Mouse (Mus musculus): ENCODE data around the gene Bag1.
"Not testable (repeated sequence)": the region's sequence is repeated elsewhere in the genome, so short reads cannot be mapped to it uniquely, and the experiment has no call there.

Gene Bag1

DNA sequence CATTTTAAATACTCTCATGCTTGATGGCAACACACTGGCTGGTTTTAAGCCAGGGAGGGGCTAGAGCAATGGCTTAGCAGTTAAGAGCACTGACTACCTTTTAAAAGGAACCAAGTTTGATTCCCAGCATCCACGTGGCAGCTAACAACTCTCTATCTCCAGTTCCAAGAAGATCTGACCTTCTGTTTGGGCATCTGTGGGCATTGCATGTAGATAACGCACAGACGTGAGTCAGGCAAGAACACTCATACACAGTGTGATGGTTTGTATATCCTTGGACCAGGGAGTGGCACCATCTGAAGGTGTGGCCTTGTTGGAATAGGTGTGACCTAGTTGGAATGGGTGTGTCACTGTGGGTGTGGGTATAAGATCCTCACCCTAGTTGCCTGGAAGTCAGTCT, 13.7 kb downstream of the Bag1 start:
- DNase-seq = not testable (repeated sequence)

DNA sequence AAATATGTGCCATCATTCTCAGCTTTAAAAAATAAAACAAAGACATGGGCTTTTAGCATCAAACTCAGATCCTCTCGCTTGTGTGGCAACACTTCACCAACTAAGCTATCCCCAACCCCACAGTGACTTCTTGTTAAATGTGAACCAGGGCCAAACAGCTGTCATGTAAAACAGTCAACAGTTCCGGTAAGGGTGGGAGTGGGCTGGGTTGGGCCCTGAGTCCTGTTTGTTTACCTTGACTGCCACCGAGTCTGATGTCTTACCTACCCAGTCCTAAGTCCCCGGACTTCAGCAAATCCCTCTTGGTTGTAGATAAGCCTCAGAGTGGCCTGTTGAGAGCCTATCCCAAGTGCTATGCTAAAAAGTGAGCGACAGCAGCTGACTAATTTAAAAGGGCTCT, 14.4 kb downstream of the Bag1 start:
- no peak for DNase-seq

DNA sequence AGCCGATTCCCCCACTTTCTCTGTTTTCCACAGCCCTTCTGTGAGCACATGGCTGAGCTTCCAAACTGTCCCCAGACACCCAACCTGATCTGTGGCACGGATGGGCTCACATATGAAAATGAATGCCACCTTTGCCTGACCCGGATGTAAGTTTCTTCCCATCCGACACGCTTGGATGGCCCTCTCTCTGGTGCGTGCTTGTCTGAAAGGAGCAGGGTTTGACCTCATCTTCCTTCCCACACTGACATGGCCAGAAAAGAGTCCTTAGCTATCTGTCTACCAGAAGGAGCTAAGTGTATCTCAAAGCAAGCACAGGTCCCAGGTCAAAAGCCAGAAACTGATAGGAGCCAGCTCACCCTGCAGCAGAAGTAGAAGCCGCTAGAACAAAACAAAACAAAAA, 19.0 kb downstream of the Bag1 start:
- no peak for DNase-seq

DNA sequence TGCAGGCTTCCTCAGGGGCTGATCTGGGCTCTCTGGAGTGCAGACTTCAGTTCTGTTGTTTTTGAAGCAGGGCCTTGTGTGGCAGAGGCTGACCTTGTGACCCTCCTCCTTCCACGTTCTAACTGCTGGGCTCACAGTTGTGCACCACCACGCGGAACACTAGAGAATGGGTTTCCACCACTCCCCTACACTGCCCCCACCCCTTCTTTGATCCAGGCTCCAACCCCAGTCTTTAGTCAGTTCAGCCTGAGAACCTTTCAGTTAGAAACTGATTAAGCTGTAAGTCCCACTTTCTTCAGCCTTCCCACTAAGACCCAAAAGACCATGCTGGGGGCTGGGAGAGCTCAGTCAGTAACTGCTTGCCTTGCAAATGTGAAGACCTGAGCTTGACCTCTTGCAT, 22.5 kb downstream of the Bag1 start:
- no peak for DNase-seq

DNA sequence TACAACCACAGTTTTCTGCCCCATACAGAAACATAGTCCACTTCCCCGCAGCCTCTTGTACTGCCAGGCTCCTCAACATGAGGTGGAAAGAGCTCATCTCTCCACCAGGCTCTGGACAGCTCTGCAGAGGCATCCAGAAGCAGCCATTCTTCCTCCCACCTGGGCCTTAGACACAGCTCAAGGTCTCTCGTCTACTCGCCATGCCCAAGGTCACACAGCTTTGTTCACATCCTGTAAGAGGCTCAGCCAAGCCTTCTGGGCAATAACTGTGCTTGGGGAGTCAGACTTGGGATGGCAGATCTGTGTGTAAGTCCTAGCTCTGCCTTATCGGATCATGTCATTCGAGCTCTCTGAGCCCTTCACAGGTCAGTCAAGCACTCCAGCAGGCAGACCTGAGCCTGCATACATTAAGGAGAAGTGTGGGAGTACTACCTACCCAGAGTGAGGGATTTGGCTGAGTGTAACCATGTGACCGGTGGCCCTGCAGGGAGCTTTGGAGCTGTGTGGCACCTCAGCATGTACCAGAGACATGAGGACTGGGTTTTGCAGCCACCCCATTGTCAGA, 24.9 kb downstream of the Bag1 start:
- no peak for DNase-seq

DNA sequence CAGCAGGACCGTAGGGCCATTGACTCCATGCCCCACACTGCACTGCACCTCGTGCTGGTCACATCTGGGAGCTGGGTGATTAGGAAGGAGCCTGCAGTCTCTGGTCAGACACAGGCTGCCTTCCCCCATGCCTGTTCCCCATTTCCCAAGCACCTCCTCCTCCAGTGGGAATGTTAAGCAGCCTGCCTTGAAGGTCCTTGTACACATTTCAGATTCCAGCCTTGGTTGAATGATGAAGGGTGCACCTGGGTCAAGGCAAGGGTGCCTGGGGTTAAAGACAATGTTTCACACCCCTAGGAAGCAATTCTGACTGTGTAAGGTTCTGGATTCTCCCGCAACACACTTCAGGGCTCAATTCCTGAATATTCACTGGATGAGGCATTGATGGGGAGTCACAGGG, 26.8 kb downstream of the Bag1 start:
- DNase-seq = no peak

DNA sequence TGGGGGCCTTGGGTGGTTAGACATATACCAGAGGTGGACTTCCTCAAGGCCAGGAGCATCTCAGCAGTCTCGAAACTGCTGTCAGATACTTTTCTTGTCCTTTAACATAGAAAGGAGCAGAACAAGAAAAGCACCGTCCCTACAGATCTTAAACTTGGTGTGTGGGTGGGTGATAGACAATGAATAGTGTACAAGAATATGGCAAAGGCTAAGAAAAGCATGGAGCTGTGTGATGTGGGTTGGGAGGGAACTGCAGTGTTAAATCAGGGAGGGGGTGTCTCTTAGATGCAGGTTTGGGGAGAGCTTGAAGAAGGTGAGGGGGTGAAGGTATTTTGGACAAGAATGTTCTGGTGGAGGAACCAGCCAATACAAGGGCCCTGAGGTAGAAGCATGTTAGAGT, 27.5 kb downstream of the Bag1 start:
- DNase-seq = no peak

DNA sequence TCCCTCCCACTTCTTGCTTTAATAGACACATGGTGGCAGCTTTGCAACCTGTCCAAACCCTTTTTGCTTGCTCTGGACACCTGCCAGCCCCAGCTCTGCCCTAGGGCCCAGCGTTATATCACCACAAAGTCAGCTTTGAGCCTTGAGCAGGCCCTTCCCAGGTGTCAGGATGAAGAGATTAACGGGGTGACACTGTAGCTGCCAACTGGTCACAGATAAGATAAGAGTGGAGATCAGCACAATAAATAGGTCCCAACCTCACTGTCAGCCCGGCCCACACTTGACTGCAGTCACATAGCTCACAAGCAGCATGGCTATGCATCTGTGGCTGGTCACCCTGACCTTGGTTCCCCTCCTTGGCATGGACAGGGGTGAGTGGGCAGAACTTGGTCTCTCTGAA, 28.3 kb downstream of the Bag1 start, which contains the start of gene Spink4:
TSS of gene Spink4 (plus strand) at position 268 of the 400 bp plus-strand sequence.
- DNase-seq = no peak

DNA sequence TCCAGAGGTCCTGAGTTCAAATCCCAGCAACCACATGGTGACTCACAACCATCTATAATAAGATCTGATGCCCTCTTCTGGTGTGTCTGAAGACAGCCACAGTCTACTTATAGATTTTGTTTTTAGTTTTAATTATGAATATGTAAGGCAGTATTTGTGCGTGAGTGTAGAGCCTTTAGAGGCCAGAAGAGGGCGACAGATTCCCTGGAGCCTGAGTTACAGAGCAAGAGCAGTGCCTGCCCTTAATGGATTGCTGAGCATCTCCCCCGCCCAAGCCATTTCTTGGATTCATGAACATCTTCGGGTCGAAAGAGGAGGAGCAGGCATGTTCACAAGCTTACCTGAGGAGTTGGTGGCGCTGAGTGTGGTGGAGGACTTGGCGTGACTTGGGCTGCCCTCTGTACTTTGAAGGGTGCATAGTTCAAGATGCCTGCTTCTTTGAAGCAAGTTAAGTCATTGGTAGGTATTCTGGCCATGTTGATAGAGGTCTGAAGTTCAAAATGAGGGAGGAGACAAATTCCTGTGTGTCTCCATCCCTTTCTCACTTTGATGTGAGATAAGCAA, 31.4 kb downstream of the Bag1 start:
- no peak for DNase-seq

DNA sequence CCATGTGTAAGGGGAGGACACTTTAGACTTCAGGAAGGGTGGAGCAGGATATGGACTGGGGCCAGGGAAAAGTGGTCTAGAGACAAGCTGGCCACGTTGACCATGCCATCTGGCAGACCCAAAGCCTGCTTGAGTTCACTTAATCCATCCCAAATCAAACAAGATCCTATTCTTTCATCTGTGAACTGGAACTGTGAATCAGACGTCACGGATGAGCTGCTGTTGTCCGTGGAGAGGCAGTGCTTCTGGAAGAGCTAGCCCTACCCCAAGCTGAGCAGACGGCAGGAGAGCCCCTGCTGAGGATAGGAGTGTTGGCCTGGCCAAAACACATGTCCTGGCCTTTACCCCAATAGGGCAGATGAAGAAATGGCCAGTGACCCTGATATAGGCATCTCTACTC, 32.1 kb downstream of the Bag1 start:
- no peak for DNase-seq

DNA sequence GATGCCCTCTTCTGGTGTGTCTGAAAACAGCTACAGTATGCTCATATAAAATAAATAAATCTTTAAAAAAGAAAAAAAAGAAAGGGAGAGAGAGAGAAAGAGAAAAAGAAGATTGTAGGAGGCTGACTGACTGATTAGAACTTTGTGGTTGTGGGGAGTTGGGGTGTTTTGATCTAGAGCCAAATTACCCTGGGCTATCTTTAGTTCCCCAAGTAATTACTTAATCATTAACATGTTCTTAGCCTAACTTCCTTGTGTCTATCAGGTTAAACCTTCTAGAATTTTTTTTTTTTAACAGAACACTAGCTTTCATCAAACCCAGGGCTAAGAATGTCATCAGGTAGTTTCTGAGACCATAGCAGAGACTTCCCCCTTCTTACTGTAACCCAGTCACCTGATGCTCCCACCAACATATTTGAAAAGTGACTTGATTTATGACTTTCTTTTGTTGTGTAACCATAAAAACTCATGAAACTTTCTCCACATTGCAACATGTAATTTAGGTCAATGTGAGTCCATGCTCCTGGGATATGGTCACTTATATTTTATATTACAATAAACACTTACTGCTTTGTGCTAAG, 33.7 kb downstream of the Bag1 start:
- DNase-seq = no peak

DNA sequence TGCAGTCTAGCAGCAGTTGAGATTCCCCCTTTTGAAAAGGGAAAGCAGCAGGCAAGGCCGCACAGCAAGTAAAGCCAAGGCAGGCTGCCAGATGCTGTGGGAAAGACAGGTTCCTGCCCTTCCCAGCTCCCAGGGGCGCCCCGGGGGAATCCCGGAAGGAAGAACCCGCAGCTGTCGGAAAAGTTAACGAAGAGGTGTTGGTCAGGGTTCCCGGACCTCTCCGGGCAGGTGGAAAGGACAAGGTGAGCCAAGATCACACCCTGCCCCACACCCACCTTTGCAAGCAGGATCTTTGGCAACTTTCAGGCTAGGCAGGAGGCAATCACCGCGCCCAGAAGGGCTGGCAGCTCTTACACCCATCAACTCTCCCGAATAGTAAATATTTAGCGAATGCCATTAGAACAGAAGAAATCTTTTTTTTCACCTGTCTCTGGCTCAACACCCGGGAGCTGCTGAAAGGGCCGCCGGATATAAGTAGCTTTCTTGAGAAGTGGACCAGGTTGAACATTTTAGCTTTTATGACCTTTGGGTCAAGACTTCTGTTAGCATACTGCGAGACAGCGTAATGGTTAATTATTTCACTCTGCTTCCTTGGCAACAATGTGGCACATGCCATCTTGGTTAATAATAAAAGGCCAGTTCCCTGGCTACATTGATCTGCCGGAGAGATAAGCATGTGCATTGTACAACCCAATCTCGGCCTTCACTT, 39.7 kb downstream of the Bag1 start:
- no peak for DNase-seq

DNA sequence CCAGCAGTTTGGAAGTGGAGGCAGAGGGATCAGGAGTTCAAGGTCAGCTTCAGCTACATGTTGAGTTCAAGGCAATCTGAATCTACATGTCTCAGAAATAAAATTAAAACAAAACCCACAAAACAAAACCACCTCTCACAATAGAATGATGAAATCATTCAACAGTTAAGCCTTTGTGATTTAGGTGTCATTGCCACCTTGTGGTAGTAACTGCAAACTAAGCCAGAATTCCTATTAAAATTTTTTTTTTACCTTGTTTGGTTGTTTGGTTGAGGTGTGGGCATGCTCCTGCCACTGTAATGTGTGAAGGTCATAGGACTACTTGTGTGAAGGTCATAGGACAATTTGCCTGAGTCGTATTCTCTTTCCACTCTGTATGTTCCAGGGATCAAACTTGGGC, 41.8 kb downstream of the Bag1 start:
- DNase-seq = peak; percentile 19

DNA sequence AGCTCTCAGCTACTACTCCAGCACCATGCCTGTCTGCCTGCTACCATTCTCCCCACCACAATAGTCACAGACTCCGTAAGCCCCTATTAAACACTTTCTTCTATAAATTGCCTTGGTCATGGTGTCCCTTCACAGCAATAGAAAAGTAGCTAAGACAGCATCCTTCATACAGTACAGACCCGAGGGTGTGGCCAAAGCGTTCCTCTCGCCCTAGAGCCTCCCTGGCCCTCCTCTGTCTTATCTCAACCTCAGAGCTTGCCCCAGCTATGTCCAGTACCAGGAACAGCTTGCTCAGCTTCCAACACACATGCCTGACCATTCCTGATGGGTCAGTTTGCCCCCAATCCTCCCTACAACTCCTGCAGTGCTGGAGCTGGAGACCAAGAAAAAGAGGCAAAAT, 47.5 kb downstream of the Bag1 start:
- DNase-seq = no peak

DNA sequence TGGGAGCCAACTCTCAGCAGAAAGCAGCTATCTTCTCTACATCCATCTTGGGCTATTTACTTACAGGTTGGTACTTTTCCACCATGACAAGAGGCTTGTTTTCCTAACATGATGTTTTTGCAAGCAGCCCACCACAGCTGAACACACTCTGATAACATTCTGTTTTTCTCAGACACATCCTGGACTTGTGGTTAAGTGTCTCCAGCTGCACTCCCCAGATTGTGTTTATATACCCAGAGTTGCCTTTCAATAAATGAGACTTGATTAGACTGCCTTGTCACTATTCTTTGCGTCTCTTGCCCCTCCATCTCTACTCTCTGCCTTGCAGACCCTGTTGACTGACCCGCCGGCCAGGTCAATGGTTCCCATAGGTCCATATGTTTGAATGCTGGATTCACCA, 48.0 kb downstream of the Bag1 start:
- DNase-seq = no peak

DNA sequence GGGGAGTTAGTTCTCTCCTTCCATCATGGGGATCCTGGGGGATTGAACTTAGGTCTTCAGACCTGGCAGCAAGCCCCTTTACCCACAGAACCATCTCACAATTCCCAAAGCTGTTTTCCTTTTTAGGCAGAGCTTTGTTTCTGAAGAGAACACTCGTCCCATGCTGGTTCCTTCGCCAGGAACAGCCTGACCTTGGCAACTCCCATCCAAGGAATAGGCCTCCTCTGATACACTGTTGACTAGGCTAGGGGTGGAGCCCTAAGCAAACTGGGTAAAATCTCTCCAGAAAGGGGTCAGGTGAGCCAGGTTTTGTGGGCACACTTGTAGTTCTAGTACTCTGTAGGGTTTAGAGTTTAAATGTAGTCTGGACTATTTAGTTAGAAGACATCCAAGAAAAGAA, 48.8 kb downstream of the Bag1 start:
- no peak for DNase-seq

DNA sequence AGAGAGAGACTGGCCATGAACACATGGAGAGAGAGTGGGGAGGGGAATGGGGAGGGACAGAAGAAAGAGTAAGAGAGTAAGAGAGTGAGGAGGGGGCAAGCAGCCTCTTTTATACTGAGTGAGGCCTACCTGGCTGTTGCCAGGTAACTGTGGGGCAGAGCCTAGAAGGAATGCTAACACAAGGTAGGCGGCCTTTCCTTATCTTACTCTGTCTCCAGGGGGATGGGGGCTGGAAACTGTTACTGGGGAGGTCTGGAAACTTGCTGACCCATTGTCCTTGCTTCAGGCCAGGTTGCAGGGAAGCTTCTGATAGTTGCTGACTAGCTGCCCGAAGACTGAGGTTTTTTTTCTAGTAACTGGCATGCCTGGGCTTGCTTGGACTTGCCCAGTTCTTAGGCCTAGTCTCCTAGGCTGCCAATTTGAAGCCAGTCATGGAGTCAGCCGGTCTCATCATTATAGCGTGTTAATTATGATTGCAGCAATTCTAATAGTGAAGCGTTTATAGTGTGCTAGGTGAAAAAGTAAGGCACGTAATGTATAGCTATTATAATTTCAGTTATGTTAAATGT, 49.5 kb downstream of the Bag1 start:
- DNase-seq = no peak

DNA sequence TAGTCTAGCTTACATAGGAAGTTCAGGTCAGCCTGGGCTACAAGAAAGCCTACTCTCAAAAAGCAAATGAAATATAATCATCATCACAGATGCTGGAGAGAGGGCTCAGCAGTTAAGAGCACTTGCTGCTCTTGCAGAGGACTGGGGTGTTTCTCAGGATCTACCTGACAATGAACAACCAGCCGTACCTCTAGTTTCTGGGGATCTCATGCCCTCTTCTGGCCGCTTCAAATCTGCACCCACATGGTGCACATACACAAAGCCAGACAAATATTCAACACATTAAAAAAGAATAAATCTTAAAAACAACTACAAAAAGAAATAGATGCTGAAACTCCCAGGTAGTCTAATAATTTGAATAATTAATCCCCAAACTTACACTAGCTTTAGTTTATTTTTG, 52.4 kb downstream of the Bag1 start:
- no peak for DNase-seq

DNA sequence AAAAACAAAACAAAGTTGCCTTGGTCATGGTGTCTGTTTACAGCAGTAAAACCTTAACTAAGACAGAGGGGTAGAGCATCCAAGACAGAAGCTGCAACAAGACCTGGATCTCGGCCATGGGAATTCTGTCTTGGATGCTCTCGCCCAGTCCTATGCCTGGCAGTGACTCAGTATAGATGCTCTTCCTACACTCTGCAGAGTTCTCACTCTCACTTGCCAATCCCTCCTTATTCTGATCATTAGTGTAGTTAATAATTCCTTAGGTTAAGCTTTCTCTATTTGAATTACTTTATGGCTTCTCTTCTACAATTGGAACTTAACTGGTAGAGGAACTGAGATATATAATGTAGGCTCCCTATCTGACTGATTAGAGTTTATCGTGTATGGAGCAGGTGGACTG, 53.0 kb downstream of the Bag1 start:
- DNase-seq = no peak

DNA sequence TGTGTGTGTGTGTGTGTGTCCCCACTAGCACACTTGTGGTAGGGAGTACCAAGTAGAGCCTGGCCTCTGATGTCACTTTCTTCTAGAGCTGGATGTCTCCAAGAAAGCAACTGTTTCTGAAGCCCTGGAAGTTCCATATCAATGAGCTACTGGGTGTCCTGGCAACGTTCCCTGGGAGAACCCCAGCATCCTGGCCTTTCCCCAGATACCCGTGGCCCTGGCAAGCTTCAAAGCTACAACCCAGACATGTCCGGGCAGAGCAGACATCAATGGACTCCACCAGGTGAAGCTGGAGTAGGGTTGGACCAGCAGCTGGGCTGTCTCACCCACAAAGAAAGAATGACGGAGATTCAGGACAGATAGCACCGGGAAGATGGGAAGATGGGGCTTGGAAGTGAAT, 56.9 kb downstream of the Bag1 start:
- DNase-seq = no peak

DNA sequence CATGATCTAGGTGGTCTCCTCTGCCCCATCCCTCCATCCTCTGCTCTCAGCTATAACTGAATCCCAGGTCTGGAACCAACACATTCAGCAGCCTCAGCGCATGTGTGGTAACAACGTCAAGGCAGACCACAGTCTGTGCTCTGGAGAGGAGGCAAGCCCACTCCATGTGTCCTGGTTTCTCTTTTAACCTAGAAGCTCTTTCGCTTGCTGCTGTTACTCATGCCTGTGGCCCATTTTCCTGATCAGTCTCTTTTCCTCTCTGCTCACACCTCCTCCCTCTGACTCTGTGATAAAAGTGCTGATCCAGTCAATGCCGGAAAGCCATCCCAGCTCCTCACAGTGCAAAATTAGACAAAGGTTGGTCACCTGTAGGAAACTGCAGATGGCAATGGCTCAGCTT, 58.1 kb downstream of the Bag1 start:
- DNase-seq = no peak

DNA sequence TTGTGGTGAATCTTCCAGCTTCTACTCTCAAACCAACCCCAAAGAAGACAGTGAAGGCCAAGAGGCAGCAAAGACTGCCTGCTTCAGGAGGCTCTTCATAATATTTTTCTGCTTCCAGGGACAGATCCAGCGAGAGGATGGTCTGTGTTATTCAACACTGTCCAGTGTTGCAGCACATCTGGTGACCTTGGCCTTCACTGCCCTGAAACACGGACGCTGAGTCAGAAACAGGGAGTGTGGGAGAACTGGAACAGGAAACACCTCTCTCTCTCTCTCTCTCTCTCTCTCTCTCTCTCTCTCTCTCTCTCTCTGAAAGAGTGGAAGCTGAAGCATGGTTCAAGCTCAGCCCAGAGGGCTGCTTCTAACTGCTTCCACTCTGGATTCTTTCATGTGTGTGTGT, 58.8 kb downstream of the Bag1 start:
- DNase-seq = no peak

DNA sequence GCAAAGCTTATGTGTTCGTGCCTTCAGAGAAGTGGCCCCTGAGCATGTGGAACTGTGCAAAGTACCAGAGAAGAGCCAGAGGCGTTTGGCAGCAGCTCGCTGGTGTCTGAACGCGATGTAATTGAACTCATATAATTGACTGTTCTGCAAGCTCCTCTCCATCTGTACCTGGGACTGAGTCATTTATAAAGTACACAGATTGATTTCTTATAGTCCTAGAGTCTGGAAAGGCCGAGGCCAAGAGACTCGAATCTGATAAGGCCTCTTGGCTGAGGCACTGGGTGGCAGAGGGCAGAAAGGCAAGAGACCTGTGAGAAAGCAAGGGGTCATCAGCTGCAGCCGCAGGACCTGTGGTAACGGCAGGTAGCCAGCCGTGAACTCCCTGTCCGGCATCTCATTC, 59.3 kb downstream of the Bag1 start:
- DNase-seq = no peak

All from thymus, postnatal 14 days (tissue).